Mouse (Mus musculus) layer of hippocampus, postnatal 10 days (tissue): ENCODE measurements at regions not wholly inside any gene's neighbourhood (a gene's known extent, or its start where the extent isn't known, plus 50 kb on each side); places are given as distances from the start of the nearest gene placed in this dataset.

Source experiments
- DNase-seq, 2 experiments: peaks; one replicate each; pipeline ENCODE4 v3.0.0; 2021; ENCODE audit warnings: low spot score in 2 of 2

GRCm38 (mm10) chr1:81912607-81913006, 320.3 kb upstream of the Gm9747 start:
- no peak for DNase-seq

- DNase-seq: no peak
Measured at GRCm38 (mm10) chr1:81913561-81913964, 319.3 kb upstream of the Gm9747 start.

GRCm38 (mm10) chr1:81916840-81917239, 316.1 kb upstream of the Gm9747 start:
- no peak for DNase-seq

GRCm38 (mm10) chr1:81927721-81928120, 305.2 kb upstream of the Gm9747 start:
- no peak for DNase-seq

- no peak for DNase-seq
Measured at GRCm38 (mm10) chr1:81933064-81933463, 299.8 kb upstream of the Gm9747 start.

- DNase-seq: no peak
Measured at GRCm38 (mm10) chr1:81945236-81945635, 287.7 kb upstream of the Gm9747 start.

- no peak for DNase-seq
Measured at GRCm38 (mm10) chr1:81950140-81950550, 282.8 kb upstream of the Gm9747 start.

- no peak for DNase-seq
Measured at GRCm38 (mm10) chr1:81950853-81951252, 282.1 kb upstream of the Gm9747 start.

- DNase-seq: no peak
Measured at GRCm38 (mm10) chr1:81951493-81952011, 281.4 kb upstream of the Gm9747 start.

GRCm38 (mm10) chr1:81952095-81952494, 280.8 kb upstream of the Gm9747 start:
- no peak for DNase-seq

GRCm38 (mm10) chr1:81954507-81954906, 278.4 kb upstream of the Gm9747 start:
- no peak for DNase-seq

- DNase-seq: no peak
Measured at GRCm38 (mm10) chr1:81967062-81967461, 265.9 kb upstream of the Gm9747 start.

GRCm38 (mm10) chr1:81967746-81968295, 265.1 kb upstream of the Gm9747 start:
- no peak for DNase-seq

- no peak for DNase-seq
Measured at GRCm38 (mm10) chr1:81972575-81972974, 260.3 kb upstream of the Gm9747 start.

- DNase-seq: no peak
Measured at GRCm38 (mm10) chr1:81973481-81973880, 259.4 kb upstream of the Gm9747 start.

- DNase-seq: no peak
Measured at GRCm38 (mm10) chr1:82007943-82008342, 225.0 kb upstream of the Gm9747 start.

GRCm38 (mm10) chr1:82008805-82009204, 224.1 kb upstream of the Gm9747 start:
- no peak for DNase-seq

- DNase-seq: peak in 1 of 2 experiments; percentile 28
Measured at GRCm38 (mm10) chr1:82010995-82011394, 221.9 kb upstream of the Gm9747 start.

GRCm38 (mm10) chr1:82015341-82015740, 217.6 kb upstream of the Gm9747 start:
- DNase-seq: no peak

- DNase-seq: no peak
Measured at GRCm38 (mm10) chr1:82018701-82019404, 214.1 kb upstream of the Gm9747 start.

- DNase-seq: no peak
Measured at GRCm38 (mm10) chr1:82027761-82028160, 205.2 kb upstream of the Gm9747 start.

GRCm38 (mm10) chr1:82031130-82031529, 201.8 kb upstream of the Gm9747 start:
- no peak for DNase-seq

GRCm38 (mm10) chr1:82032410-82032809, 200.5 kb upstream of the Gm9747 start:
- no peak for DNase-seq
